Mouse (Mus musculus): ENCODE measurements around the gene Zfp74. TPM values are rescaled to one million over a fixed set of nuclear protein-coding genes. Genes with fewer than 3 reads are reported as not detected.

Zfp74 gene
- total RNA-seq, 1 experiment from 2014 or later, result 11.7 TPM

- no peak for ATAC-seq (replicated peaks in 1 of 2; ENCODE audit: insufficient read depth in 1 of 2, low FRiP score in 2 of 2, low TSS enrichment in 1 of 2, low read depth in 1 of 2, poor library complexity in 2 of 2, severe bottlenecking in 2 of 2)
Observed at GRCm38 (mm10) chr7:29958125-29958724, 4.3 kb upstream of the Zfp74 start.

GRCm38 (mm10) chr7:29956257-29956656 is 2.4 kb upstream of the Zfp74 start:
- no peak for ATAC-seq (replicated peaks in 1 of 2; ENCODE audit: insufficient read depth in 1 of 2, low FRiP score in 2 of 2, low TSS enrichment in 1 of 2, low read depth in 1 of 2, poor library complexity in 2 of 2, severe bottlenecking in 2 of 2)

GRCm38 (mm10) chr7:29954731-29955130 is 842 bp upstream of the Zfp74 start:
- ATAC-seq (replicated peaks in 1 of 2; ENCODE audit: insufficient read depth in 1 of 2, low FRiP score in 2 of 2, low TSS enrichment in 1 of 2, low read depth in 1 of 2, poor library complexity in 2 of 2, severe bottlenecking in 2 of 2), result peak in 1 of 2 experiments; percentile 35; a peak in 2 of 4 replicates

- no peak for ATAC-seq (replicated peaks in 1 of 2; ENCODE audit: insufficient read depth in 1 of 2, low FRiP score in 2 of 2, low TSS enrichment in 1 of 2, low read depth in 1 of 2, poor library complexity in 2 of 2, severe bottlenecking in 2 of 2)
Observed at GRCm38 (mm10) chr7:29953086-29953485, 803 bp downstream of the Zfp74 start.

GRCm38 (mm10) chr7:29944201-29944600 is 9.7 kb downstream of the Zfp74 start:
- no peak for ATAC-seq (replicated peaks in 1 of 2; ENCODE audit: insufficient read depth in 1 of 2, low FRiP score in 2 of 2, low TSS enrichment in 1 of 2, low read depth in 1 of 2, poor library complexity in 2 of 2, severe bottlenecking in 2 of 2)

GRCm38 (mm10) chr7:29943720-29944119 is 10.2 kb downstream of the Zfp74 start:
- ATAC-seq (replicated peaks in 1 of 2; ENCODE audit: insufficient read depth in 1 of 2, low FRiP score in 2 of 2, low TSS enrichment in 1 of 2, low read depth in 1 of 2, poor library complexity in 2 of 2, severe bottlenecking in 2 of 2), result no peak

GRCm38 (mm10) chr7:29942740-29943139 is 11.1 kb downstream of the Zfp74 start:
- ATAC-seq (replicated peaks in 1 of 2; ENCODE audit: insufficient read depth in 1 of 2, low FRiP score in 2 of 2, low TSS enrichment in 1 of 2, low read depth in 1 of 2, poor library complexity in 2 of 2, severe bottlenecking in 2 of 2), result no peak

- ATAC-seq (replicated peaks in 1 of 2; ENCODE audit: insufficient read depth in 1 of 2, low FRiP score in 2 of 2, low TSS enrichment in 1 of 2, low read depth in 1 of 2, poor library complexity in 2 of 2, severe bottlenecking in 2 of 2), result no peak
Observed at GRCm38 (mm10) chr7:29941027-29941426, 12.9 kb downstream of the Zfp74 start.

GRCm38 (mm10) chr7:29938856-29939255 is 15.0 kb downstream of the Zfp74 start:
- ATAC-seq (replicated peaks in 1 of 2; ENCODE audit: insufficient read depth in 1 of 2, low FRiP score in 2 of 2, low TSS enrichment in 1 of 2, low read depth in 1 of 2, poor library complexity in 2 of 2, severe bottlenecking in 2 of 2), result no peak

- no peak for ATAC-seq (replicated peaks in 1 of 2; ENCODE audit: insufficient read depth in 1 of 2, low FRiP score in 2 of 2, low TSS enrichment in 1 of 2, low read depth in 1 of 2, poor library complexity in 2 of 2, severe bottlenecking in 2 of 2)
Observed at GRCm38 (mm10) chr7:29922780-29923179, 31.1 kb downstream of the Zfp74 start.

GRCm38 (mm10) chr7:29921439-29922093 is 32.3 kb downstream of the Zfp74 start:
- ATAC-seq (replicated peaks in 1 of 2; ENCODE audit: insufficient read depth in 1 of 2, low FRiP score in 2 of 2, low TSS enrichment in 1 of 2, low read depth in 1 of 2, poor library complexity in 2 of 2, severe bottlenecking in 2 of 2), result no peak

GRCm38 (mm10) chr7:29918062-29918453 is 35.8 kb downstream of the Zfp74 start:
- ATAC-seq (replicated peaks in 1 of 2; ENCODE audit: insufficient read depth in 1 of 2, low FRiP score in 2 of 2, low TSS enrichment in 1 of 2, low read depth in 1 of 2, poor library complexity in 2 of 2, severe bottlenecking in 2 of 2), result no peak

GRCm38 (mm10) chr7:29917371-29918061 is 36.4 kb downstream of the Zfp74 start:
- ATAC-seq (replicated peaks in 1 of 2; ENCODE audit: insufficient read depth in 1 of 2, low FRiP score in 2 of 2, low TSS enrichment in 1 of 2, low read depth in 1 of 2, poor library complexity in 2 of 2, severe bottlenecking in 2 of 2), result no peak

- no peak for ATAC-seq (replicated peaks in 1 of 2; ENCODE audit: insufficient read depth in 1 of 2, low FRiP score in 2 of 2, low TSS enrichment in 1 of 2, low read depth in 1 of 2, poor library complexity in 2 of 2, severe bottlenecking in 2 of 2)
Observed at GRCm38 (mm10) chr7:29912172-29912571, 41.7 kb downstream of the Zfp74 start.

- no peak for ATAC-seq (replicated peaks in 1 of 2; ENCODE audit: insufficient read depth in 1 of 2, low FRiP score in 2 of 2, low TSS enrichment in 1 of 2, low read depth in 1 of 2, poor library complexity in 2 of 2, severe bottlenecking in 2 of 2)
Observed at GRCm38 (mm10) chr7:29910252-29910651, 43.6 kb downstream of the Zfp74 start.

GRCm38 (mm10) chr7:29908130-29908950 is 45.5 kb downstream of the Zfp74 start, which contains the start of gene Zfp383:
Zfp383 (plus strand) TSS chr7:29908223.
- peak; percentile 77 to 89 for ATAC-seq (replicated peaks in 1 of 2; ENCODE audit: insufficient read depth in 1 of 2, low FRiP score in 2 of 2, low TSS enrichment in 1 of 2, low read depth in 1 of 2, poor library complexity in 2 of 2, severe bottlenecking in 2 of 2)

GRCm38 (mm10) chr7:29907206-29907605 is 46.7 kb downstream of the Zfp74 start:
- no peak for ATAC-seq (replicated peaks in 1 of 2; ENCODE audit: insufficient read depth in 1 of 2, low FRiP score in 2 of 2, low TSS enrichment in 1 of 2, low read depth in 1 of 2, poor library complexity in 2 of 2, severe bottlenecking in 2 of 2)

- ATAC-seq (replicated peaks in 1 of 2; ENCODE audit: insufficient read depth in 1 of 2, low FRiP score in 2 of 2, low TSS enrichment in 1 of 2, low read depth in 1 of 2, poor library complexity in 2 of 2, severe bottlenecking in 2 of 2), result no peak
Observed at GRCm38 (mm10) chr7:29906682-29907058, 47.2 kb downstream of the Zfp74 start.

Data from hematopoietic stem cell, adult 5-6 weeks (primary cell).